Mouse (Mus musculus) frontal cortex, postnatal 14 days (tissue): ENCODE measurements around the gene Hdac4.
A peak's percentile ranks its signal among the peaks of the same experiment; 100 is the strongest.

Source experiments
- DNase-seq, 2 experiments: peaks; one replicate each; pipeline ENCODE4 v3.0.0; 2022; ENCODE audit warnings: low spot score in 2 of 2

Gene Hdac4

DNA sequence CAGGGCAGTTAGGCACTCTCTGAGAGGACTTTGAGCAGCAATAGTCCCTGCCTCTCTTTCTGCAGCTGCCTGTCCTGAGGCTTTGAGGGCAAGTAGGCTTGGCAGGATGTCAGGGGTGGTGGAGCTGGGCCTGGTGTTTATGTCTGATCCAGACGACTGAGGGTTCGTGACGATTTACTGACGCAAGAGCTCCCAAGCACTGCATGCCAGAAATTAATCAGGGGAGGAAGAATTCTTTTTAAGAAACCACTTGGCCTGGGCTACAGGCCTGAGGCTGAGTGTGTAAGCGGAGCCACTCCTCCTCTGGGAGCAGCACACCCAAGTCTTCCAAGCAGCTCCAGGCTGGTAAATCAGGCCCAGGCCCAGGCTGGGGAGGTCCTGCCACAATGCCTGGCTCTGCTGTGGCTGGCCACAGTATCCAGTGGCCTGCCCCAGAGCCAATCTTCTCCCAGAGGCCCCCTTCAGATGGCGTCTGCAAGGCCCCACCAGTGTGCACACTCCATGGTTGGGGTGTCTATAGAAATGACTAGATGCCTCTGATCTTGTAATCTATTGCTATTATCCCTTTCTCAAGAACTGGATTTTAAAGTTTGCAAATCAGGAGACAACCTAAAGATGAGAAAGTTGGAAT, 64.9 kb downstream of the Hdac4 start:
- DNase-seq = peak; percentile 29 to 34

DNA sequence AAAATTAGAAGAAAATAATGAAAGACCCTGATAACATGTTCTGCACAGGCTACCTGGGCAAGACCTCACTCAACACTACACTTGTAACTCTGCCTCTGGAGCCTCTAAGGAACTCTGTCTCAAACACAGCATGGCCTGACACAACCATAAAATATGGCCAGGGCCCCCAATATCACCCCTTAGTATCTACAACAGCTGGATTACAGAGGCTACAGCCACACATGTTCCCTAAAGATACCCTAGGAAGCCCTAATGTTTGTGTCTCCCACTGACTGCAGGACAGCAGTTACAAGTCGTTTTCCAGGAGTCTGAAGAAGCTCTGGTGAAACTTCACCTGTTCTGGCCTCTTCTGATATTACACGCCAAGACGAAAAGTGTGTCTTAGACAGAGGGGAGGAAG, 65.7 kb downstream of the Hdac4 start:
- DNase-seq = no peak

- no peak for DNase-seq
These were observed 67.7 kb downstream of the Hdac4 start for GRCm38 (mm10) chr1:92127785-92128184.

- no peak for DNase-seq
These were observed 68.1 kb downstream of the Hdac4 start for GRCm38 (mm10) chr1:92127366-92127765.

GRCm38 (mm10) chr1:92124497-92125201, 70.8 kb downstream of the Hdac4 start:
- DNase-seq = no peak

GRCm38 (mm10) chr1:92119303-92119702, 76.2 kb downstream of the Hdac4 start:
- DNase-seq = no peak

DNA sequence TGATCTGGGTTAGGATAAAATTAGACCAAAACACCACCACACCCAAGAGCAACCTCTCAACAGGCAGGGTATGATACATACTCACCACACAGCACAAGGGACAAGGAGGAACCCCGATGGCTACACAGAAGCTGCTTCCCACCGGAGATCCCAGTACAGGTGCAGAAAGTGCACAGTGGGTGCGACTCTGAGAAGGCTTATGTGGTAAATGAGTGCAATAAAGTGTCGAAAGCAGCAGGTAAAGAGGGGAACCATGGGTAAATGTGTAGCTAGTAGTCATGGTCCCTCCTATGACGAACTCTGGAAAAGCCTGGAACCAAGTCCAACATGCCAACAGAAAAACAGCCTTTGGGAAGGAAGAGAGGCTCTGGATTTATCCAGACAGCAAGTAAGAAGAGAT, 77.9 kb downstream of the Hdac4 start:
- DNase-seq = no peak

DNA sequence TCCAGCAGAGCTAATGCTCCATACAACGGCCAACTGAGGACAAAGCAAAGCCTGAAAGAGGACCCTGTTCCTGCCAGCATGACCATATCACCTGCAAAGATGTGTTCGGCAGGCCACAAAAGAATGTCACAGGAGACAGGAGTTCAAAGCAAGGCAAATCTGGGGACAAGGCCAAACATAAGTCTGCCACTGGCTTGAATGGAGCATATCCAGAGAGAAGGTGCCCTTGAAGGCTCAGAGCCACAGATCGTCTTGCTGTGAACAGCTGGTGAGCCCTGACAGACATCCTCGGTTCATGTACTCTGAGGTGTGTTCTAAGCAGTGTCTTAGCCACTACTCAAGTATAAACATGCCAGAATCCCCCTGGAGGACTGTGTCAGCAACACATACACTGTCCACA, 79.3 kb downstream of the Hdac4 start:
- DNase-seq = no peak

DNA sequence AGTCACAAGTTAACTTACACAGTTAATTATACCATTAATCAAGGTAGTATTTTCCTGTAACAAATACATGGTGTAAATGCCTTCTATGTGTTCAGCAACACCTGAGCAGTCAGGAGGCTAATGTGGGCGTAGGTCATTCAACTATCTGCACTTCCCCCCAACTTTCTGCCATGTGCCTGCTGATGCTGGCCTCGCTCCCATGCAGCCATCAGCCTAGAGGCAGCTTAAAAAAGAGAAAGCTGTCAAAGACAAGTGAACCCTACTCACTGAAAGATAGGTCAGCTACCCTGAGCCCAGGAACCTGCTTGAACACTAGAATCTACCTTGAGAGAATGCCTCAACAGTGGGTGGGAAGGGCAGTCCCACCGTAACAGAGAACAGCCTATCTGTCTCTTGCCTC, 81.4 kb downstream of the Hdac4 start:
- no peak for DNase-seq

DNA sequence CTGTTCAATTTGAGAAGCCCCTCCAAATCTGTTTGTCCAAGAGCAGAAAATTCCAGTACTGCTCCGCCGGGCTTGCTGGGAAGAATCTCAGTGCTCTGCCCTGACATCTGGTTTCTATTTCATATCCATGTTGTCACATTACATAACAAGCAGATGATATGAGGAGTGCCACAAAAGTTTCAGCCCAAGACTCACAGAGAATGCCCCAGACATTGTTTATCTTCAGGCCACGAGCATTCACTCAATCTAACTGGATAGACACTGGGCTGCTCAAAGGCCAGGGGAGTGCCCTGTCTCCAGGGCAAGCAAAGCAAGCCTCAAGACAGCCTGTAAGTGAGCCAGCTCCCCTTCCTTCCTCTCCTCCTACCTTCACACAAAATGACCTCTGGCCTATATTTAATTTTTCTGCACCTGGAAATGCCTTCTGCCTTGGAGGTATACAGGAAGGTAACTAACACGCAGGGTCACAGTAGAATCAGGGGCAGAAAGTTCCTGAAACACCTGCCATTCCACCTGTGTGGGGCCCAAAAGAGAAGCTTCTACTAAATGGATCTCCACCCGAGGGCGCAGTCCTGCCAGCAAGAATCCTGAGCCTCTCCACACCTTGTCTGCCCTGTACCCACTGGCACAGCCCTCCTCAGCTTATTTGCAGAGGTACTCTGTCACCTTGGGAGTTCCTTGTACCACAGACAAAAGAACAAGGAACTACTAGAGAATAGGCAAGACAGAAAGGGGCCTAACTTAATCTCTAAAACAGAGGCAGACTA, 82.1 kb downstream of the Hdac4 start:
- DNase-seq = no peak

DNA sequence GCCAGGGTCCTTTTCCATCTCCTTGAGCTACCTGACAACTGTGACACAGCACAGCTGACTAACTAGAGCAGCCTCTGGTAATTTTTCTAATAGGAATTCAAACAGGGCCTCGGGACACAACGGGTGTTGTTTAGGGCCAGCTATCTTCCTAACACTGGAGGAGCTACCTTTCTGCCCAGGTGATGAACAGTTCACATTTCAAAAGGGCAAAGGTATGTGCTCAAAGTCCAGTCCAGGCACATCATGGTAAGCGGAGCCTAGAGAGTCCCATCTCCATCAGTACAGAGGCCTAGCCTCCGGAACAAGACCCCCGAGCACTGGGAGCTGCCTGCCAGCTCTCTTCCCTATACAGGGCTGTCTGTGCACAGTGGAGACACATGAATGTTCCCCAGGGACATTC, 82.9 kb downstream of the Hdac4 start:
- DNase-seq = no peak

DNA sequence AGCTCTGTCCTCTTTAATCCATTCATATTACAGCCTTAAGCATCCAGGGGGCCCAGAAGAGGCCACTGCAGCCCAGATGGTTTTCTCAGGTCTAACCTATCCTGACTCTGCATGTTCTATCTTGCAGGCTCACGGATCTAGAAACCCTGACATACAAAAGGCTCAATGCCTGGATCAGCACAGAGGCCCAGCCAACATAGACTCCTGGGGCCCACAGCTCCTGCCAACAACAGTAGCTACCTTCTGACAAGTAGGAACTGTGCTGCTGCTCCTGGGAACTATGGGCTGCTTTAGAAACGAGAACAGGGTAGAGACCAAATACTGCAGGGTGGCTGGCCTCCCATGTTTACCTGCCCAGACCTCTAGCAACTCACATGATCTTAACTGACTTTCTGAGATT, 83.9 kb downstream of the Hdac4 start:
- no peak for DNase-seq

DNA sequence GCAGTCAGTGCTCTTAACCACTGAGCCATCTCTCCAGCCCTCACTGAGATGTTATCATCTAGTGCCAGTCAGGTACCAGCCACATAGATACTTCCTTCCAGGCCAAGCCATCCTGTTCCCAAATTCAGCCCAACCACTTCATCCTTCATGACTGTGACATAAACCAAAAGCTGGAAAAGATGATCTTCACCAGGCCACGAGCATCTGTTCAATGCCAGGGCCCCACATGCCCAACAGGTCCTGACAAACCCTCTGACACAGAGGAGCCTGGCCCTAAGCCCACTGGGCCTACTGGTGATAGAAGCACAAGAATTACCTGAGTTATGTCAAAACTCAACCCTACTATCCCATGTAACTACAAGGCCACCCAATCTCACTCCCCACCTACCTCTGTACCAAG, 84.5 kb downstream of the Hdac4 start:
- DNase-seq = no peak

GRCm38 (mm10) chr1:92109221-92109620, 86.3 kb downstream of the Hdac4 start:
- no peak for DNase-seq

GRCm38 (mm10) chr1:92108556-92108955, 86.9 kb downstream of the Hdac4 start:
- DNase-seq = no peak

- DNase-seq = no peak
These were observed 87.5 kb downstream of the Hdac4 start for GRCm38 (mm10) chr1:92107996-92108395.

GRCm38 (mm10) chr1:92107521-92107920, 88.0 kb downstream of the Hdac4 start:
- no peak for DNase-seq

GRCm38 (mm10) chr1:92106486-92107160, 88.9 kb downstream of the Hdac4 start:
- DNase-seq = no peak

DNA sequence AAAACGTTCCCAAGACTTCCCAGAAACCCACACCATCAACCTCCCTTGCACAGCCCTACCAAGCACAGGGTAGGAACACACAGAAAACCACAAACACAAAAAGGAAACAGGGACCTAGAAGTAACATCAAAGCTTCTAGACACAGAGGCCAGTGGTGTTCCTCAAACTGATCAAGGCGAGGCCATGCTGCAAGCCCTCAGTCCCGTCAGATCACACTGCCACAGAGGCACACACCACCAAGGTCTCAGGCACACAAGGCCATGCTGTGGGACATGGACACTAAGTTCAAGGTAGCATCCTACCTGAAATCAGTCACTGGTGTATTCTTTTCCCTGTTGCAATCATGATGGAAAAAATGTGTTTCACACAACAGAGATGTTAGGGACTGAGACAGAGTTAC, 90.8 kb downstream of the Hdac4 start:
- no peak for DNase-seq

DNA sequence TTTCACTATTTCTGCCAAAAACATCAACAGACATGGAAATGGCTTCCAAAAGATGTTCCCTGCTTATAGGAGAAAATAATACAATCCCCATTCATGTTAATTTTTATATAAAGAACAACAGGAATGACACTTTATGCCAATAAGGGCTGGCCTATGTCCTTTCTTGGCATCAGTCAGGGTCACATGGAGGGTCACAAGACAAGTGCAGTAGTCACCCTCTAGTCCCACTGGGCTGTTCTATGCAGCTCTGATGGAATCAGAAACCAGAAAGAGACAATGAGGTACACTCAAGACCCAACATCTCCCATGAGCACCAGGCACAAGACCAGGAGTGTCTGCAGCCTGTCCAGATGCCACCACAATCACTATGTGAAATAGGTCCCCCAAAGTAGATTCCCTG, 91.5 kb downstream of the Hdac4 start:
- no peak for DNase-seq

GRCm38 (mm10) chr1:92103377-92103776, 92.1 kb downstream of the Hdac4 start:
- DNase-seq = no peak

DNA sequence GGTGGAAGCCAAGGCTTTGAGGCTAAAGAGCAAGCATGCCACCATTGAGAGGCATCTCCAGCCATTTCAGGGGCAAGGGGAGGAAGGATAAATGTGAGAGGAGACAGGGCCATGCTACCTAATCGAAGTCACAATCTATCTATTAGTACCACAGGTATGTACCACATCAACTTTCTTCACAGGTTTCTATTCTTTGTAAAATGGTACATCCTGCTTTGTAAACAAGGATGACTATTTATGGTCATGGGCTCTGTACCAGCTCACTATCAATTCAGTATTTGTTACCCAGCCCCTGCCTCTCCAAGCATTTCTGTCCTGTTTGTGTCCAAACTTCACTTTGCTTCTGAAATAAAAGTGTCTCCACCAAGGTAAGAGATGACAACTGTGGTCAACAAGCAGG, 92.7 kb downstream of the Hdac4 start:
- no peak for DNase-seq
